ENCODE assay signal across 20 mouse cellular contexts in the genomic region with DNA sequence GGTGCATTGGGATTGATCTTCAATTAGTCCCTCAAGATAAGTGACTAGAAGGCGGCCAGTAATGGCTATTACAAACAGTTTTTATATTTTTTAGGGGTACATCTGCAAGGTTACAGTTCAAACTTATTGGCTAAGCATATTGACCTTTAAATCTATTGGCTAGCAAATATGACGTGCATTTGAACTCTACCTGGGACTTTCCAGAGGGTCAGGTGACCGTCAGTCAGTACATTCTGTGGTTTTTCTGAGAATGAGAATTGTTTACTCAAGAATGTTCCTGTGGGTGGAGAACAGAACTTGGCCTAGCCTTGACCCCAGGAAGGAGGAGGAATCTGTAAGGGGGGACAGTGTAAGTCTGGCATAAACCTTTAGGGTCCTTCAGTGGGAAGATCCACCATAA.
"Had no signal": no experiment of that assay in that cellular context is flagged by ENCODE, and none has a peak within 500 bp of the region (broad histone marks: within the 10 kb centered on the region; RNA-seq: fewer than 3 reads in every experiment).

No protein-coding gene starts in this region.

- H3K27me3 ChIP-seq: limb, embryonic 13.5 days; liver, embryonic 12.5 days; liver, embryonic 15.5 days; lung, embryonic 15.5 days; neural tube, embryonic 12.5 days; neural tube, embryonic 15.5 days had no signal

- DNase-seq: kidney, adult 8-10 months; kidney, postnatal 25 days; layer of hippocampus, postnatal 36 days; liver; lung, postnatal 36 days; midbrain, embryonic 14.5 days; right cerebral cortex, adult 18-20 months; right cerebral cortex, postnatal 14 days; right cerebral cortex, postnatal 4 days; thymus, adult 2 months; thymus, postnatal 14 days; thymus, postnatal 4 days had no signal

- H3K4me3 ChIP-seq: layer of hippocampus, adult 2 months; limb, embryonic 10.5 days; limb, embryonic 13.5 days; liver, embryonic 12.5 days; liver, embryonic 15.5 days; lung, embryonic 15.5 days; neural tube, embryonic 12.5 days; neural tube, embryonic 15.5 days had no signal

- H3K36me3 ChIP-seq: limb, embryonic 10.5 days; limb, embryonic 13.5 days; liver, embryonic 12.5 days; liver, embryonic 15.5 days; lung, embryonic 15.5 days; neural tube, embryonic 12.5 days; neural tube, embryonic 15.5 days had no signal
